Mouse (Mus musculus) liver, embryonic 14.5 days (tissue): ENCODE measurements around the gene Prom2.

ENCODE experiments used
- CTCF ChIP-seq: IDR thresholded peaks from 2 replicates; pipeline ENCODE4 v1.5.1; 2016; ENCODE audit warnings: antibody characterized with exemption, low read depth, control low read depth
- EP300 ChIP-seq: IDR thresholded peaks from 2 replicates; pipeline ENCODE4 v1.6.1; 2016; ENCODE audit warnings: antibody characterized with exemption, low read depth

DNA sequence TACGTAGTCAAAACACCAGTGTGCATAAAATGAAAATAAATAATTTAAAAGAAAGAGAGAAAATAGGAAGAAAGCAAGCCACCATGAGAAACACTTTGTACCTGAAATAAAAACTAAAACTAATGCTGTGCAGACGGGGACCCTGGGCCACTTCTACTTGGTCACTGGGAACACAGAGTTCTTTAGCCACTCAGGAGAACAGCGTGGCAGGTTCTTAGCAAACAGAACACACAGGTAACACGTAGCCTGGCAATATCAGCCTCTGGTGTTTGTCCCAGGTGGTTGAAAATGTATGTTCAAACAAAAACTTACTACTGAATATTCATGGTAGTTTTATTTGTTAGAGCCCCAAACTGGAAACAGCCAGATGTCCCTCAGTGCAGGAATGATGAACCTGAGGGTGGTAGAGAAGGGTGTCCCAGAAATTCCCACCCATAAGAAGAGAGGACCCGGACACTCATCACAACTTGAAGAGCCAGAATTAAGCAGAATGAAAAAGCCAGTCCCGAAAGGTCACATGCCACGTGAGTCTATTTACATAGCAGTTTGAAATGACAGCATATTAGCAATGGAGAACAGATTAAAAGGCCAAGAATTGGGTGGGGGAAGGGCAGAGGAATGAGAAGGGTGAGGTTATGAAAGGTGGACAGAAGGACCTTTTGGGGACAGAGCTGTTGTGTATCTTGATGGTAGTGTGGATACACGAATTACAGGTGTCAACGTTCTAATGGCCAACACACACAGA lies 26.7 kb downstream of the Prom2 start:
- TF ChIP-seq EP300 = no peak
- no peak for TF ChIP-seq CTCF
